Mouse (Mus musculus) embryonic fibroblast, embryonic 13.5 days (primary cell): ENCODE measurements around the gene Klhl31.

Experiments used
- CTCF ChIP-seq: IDR thresholded peaks from 2 replicates; pipeline ENCODE4 v1.5.1; 2011; ENCODE audit warnings: mild to moderate bottlenecking, control low read depth, low read length, moderate library complexity, borderline replicate concordance; ENCODE audit not compliant: insufficient read depth
- POLR2A ChIP-seq: IDR thresholded peaks from 2 replicates; pipeline ENCODE4 v1.6.1; 2011; ENCODE audit warnings: low read depth, mild to moderate bottlenecking, control low read depth, low read length, moderate library complexity

GRCm38 (mm10) chr9:77684938-77685337 lies 48.6 kb downstream of the Klhl31 start:
- no peak for TF ChIP-seq POLR2A
- no peak for TF ChIP-seq CTCF
